Mouse (Mus musculus): Measurements from ENCODE around the gene Ywhab. TPM values are rescaled to one million over a fixed set of nuclear protein-coding genes. Genes with fewer than 3 reads are reported as not detected.

Gene Ywhab
- 131 TPM for polyA plus RNA-seq (2017; shearing (Covaris generic))

GRCm38 (mm10) chr2:163994654-163994976, at the start of gene Ywhab:
TSS of gene Ywhab (plus strand) at chr2:163994960.

GRCm38 (mm10) chr2:164025150-164025549, 30.4 kb downstream of the Ywhab start, which contains the start of gene Pabpc1l:
TSS of gene Pabpc1l (plus strand) at chr2:164025450.

Other genes starting within 250 kb of the Ywhab start
- 2.4 TPM for gene Ada, start 244.7 kb upstream of the Ywhab start, polyA plus RNA-seq (2017; shearing (Covaris generic))
- not detected for gene Ccn5, start 174.1 kb upstream of the Ywhab start, polyA plus RNA-seq (2017; shearing (Covaris generic))
- not detected for gene Kcnk15, start 141.3 kb upstream of the Ywhab start, polyA plus RNA-seq (2017; shearing (Covaris generic))
- not detected for gene Rims4, start 76.3 kb upstream of the Ywhab start, polyA plus RNA-seq (2017; shearing (Covaris generic))
- not detected for gene Pabpc1l, start 30.5 kb downstream of the Ywhab start, polyA plus RNA-seq (2017; shearing (Covaris generic))
- gene Stk4, start 75.4 kb downstream of the Ywhab start, polyA plus RNA-seq (2017; shearing (Covaris generic)), result 364 TPM
- 133 TPM for gene Tomm34, start 76.2 kb downstream of the Ywhab start, polyA plus RNA-seq (2017; shearing (Covaris generic))
- not detected for gene Kcns1, start 176.2 kb downstream of the Ywhab start, polyA plus RNA-seq (2017; shearing (Covaris generic))
- not detected for gene Wfdc5, start 187.8 kb downstream of the Ywhab start, polyA plus RNA-seq (2017; shearing (Covaris generic))
- not detected for gene Wfdc12, start 195.6 kb downstream of the Ywhab start, polyA plus RNA-seq (2017; shearing (Covaris generic))
- gene Wfdc15a, start 205.2 kb downstream of the Ywhab start, polyA plus RNA-seq (2017; shearing (Covaris generic)), result not detected
- not detected for gene Wfdc15b, start 226.7 kb downstream of the Ywhab start, polyA plus RNA-seq (2017; shearing (Covaris generic))
- gene Svs2, start 243.5 kb downstream of the Ywhab start, polyA plus RNA-seq (2017; shearing (Covaris generic)), result not detected

Data from effector memory CD4-positive, alpha-beta T cell, adult 5 months (primary cell).